ENCODE assay signal across 8 mouse cellular contexts in the genomic region with DNA sequence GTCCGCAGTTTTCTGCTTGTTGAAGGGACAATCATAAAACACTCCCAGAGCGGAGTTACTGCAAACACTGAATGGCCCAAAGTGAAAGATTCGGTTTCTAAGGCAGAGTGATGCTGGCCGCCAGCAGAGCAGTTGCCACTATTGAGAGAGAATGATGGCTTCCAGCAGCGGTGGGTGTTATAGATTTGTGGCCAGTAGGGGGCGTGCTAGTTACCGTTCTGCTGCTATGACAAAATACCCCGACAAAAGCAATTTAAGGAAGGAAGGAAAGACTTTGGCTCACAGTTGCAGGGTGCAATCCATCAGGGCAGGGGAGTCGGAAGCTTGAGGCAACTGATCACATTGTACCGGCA.
DNase-seq lines count a peak whose midpoint lies in the region; ATAC-seq and TF ChIP-seq lines count a peak whose summit lies in the region.

No protein-coding gene starts in this region.

- H3K27ac ChIP-seq in gastrocnemius, adult 2 months, result 0 out of 2 replicates have a peak overlapping the region, but pooled peaks have one; percentile 38
- H3K27ac ChIP-seq in MEL (ENCODE audit: control insufficient read depth, low read depth, low read length), result no peak overlapping the region
- no peak overlapping the region for H3K27ac ChIP-seq in embryonic facial prominence, embryonic 15.5 days (replicated peaks)
- H3K27ac ChIP-seq in hindbrain, postnatal 0 days, result peak overlapping the region; percentile 56; the same call in 1 of the 2 replicates
- peak overlapping the region; percentile 41 for H3K27ac ChIP-seq in liver, adult 2 months (replicated peaks; ENCODE audit: insufficient read depth, low read depth, low read length)

- TF ChIP-seq EP300 in MEL (IDR thresholded peaks at IDR 0.05; ENCODE audit: low read depth in 1 of 2, low read length in 2 of 2), result no peak

- DNase-seq in gastrocnemius, adult 2 months, result peak; percentile 32
- no peak for DNase-seq in gastrocnemius, postnatal 36 days
- peak; percentile 64 for DNase-seq in MEL (ENCODE audit: low read depth, low spot score)
- peak; percentile 56 for DNase-seq in hindbrain, postnatal 0 days (ENCODE audit: low spot score)
- no peak for DNase-seq in liver, adult 2 months (ENCODE audit: extremely low read depth, low read depth, low spot score)
- DNase-seq in natural killer cell, adult 2 months (ENCODE audit: low spot score in 2 of 2), result peak; percentile 62 to 69
- DNase-seq in Muller cell, postnatal 12 days (ENCODE audit: inconsistent ontology term), result no peak

- TF ChIP-seq RAD21 in MEL (IDR thresholded peaks at IDR 0.05; ENCODE audit: low read depth, low read length), result peak; percentile 8; the same call in 1 of the 2 replicates

- H3K36me3 ChIP-seq in MEL (ENCODE audit: control insufficient read depth in 1 of 2, insufficient read depth in 2 of 2, low read length in 2 of 2), result peaks cover 0 to 3% of the 10 kb centered on the region in 2 experiments; a peak in 2 of 4 replicates
- H3K36me3 ChIP-seq in embryonic facial prominence, embryonic 15.5 days, result no peaks in the 10 kb centered on the region
- H3K36me3 ChIP-seq in hindbrain, postnatal 0 days (ENCODE audit: insufficient read depth, low read length), result no peaks in the 10 kb centered on the region
- no peaks in the 10 kb centered on the region for H3K36me3 ChIP-seq in liver, adult 2 months (ENCODE audit: control insufficient read depth, insufficient read depth, low read length)

- WGBS in embryonic facial prominence, embryonic 15.5 days, result 49% methylated on average over 10 of the region's 10 CpGs
- WGBS in hindbrain, postnatal 0 days, result 33% methylated on average over 10 of the region's 10 CpGs
- 35% methylated on average over 10 of the region's 10 CpGs for WGBS in liver, adult 2 months

- peak; percentile 36; the same call in 1 of the 2 replicates for TF ChIP-seq CTCF in gastrocnemius, adult 2 months (IDR thresholded peaks at IDR 0.05)
- peak; percentile 49 to 63 (median 59); a peak in 5 of 6 replicates for TF ChIP-seq CTCF in MEL (IDR thresholded peaks at IDR 0.05 in 2 of 3, conservative IDR thresholded peaks at IDR 0.05 in 1 of 3; ENCODE audit: control insufficient read depth in 1 of 3, insufficient read depth in 1 of 3, low read depth in 2 of 3, low read length in 3 of 3, poor library complexity in 1 of 3, severe bottlenecking in 1 of 3)
- peak; percentile 63 for TF ChIP-seq CTCF in hindbrain, postnatal 0 days (IDR thresholded peaks at IDR 0.05; ENCODE audit: low read depth)
- peak; percentile 27; the same call in 1 of the 2 replicates for TF ChIP-seq CTCF in liver, adult 2 months (IDR thresholded peaks at IDR 0.05; ENCODE audit: low read depth, low read length)

- H3K9me3 ChIP-seq in MEL (replicated peaks; ENCODE audit: insufficient read depth, low read length), result no peaks in the 10 kb centered on the region
- no peaks in the 10 kb centered on the region; the same call in 1 of the 2 replicates for H3K9me3 ChIP-seq in embryonic facial prominence, embryonic 15.5 days (replicated peaks)
- no peaks in the 10 kb centered on the region for H3K9me3 ChIP-seq in hindbrain, postnatal 0 days (ENCODE audit: low read length)

- H3K9ac ChIP-seq in MEL (ENCODE audit: control insufficient read depth, low read depth, low read length, poor library complexity, severe bottlenecking), result no peak overlapping the region; the same call in 1 of the 2 replicates
- H3K9ac ChIP-seq in embryonic facial prominence, embryonic 15.5 days, result no peak overlapping the region
- H3K9ac ChIP-seq in hindbrain, postnatal 0 days (replicated peaks; ENCODE audit: low read length), result no peak overlapping the region
- no peak overlapping the region for H3K9ac ChIP-seq in liver, adult 2 months (ENCODE audit: low read depth, low read length)

- no peaks in the 10 kb centered on the region for H3K27me3 ChIP-seq in MEL (ENCODE audit: control insufficient read depth in 1 of 2, insufficient read depth in 2 of 2, low read length in 2 of 2)
- H3K27me3 ChIP-seq in embryonic facial prominence, embryonic 15.5 days, result no peaks in the 10 kb centered on the region
- no peaks in the 10 kb centered on the region for H3K27me3 ChIP-seq in hindbrain, postnatal 0 days (ENCODE audit: insufficient read depth, low read length)
- H3K27me3 ChIP-seq in liver, adult 2 months (ENCODE audit: control insufficient read depth, insufficient read depth, low read length), result no peaks in the 10 kb centered on the region

- no peaks in the 10 kb centered on the region for H3K79me2 ChIP-seq in MEL (ENCODE audit: control insufficient read depth, insufficient read depth, low read length, poor library complexity)
- no peaks in the 10 kb centered on the region for H3K79me2 ChIP-seq in liver, adult 2 months (ENCODE audit: control insufficient read depth, insufficient read depth, low read length)

- no peak for TF ChIP-seq POLR2A in MEL (IDR thresholded peaks at IDR 0.05; ENCODE audit: control insufficient read depth in 1 of 2, insufficient read depth in 1 of 2, low read depth in 1 of 2, low read length in 2 of 2, poor library complexity in 1 of 2)
- no peak for TF ChIP-seq POLR2A in liver, adult 2 months (IDR thresholded peaks at IDR 0.05; ENCODE audit: extremely low read depth, insufficient read depth, low read length)

- intact Hi-C loops in gastrocnemius, adult 2 months (cut with DNase I), result loop anchor here (5.0 kb wide), 1 partner anchor 119 kb away; no protein-coding TSS in a partner anchor
- intact Hi-C loops in gastrocnemius, postnatal 36 days (cut with DNase I), result no loop called here

- no peak for ATAC-seq in embryonic facial prominence, embryonic 15.5 days (ENCODE audit: insufficient number of reproducible peaks, low FRiP score, low TSS enrichment, low read depth)
- peak; percentile 24; the same call in 1 of the 2 replicates for ATAC-seq in hindbrain, postnatal 0 days

- H3K4me3 ChIP-seq in gastrocnemius, adult 2 months, result peak overlapping the region; percentile 62
- peak overlapping the region; percentile 62 to 64 for H3K4me3 ChIP-seq in MEL (ENCODE audit: control insufficient read depth in 1 of 2, insufficient read depth in 1 of 2, low read depth in 2 of 2, low read length in 2 of 2)
- peak overlapping the region; percentile 31; the same call in 1 of the 2 replicates for H3K4me3 ChIP-seq in embryonic facial prominence, embryonic 15.5 days (replicated peaks)
- peak overlapping the region; percentile 28; the same call in 1 of the 2 replicates for H3K4me3 ChIP-seq in hindbrain, postnatal 0 days (ENCODE audit: low read length)
- H3K4me3 ChIP-seq in liver, adult 2 months (ENCODE audit: insufficient read depth, low read depth, low read length), result no peak overlapping the region

- peak overlapping the region; percentile 60; the same call in 1 of the 2 replicates for H3K4me2 ChIP-seq in embryonic facial prominence, embryonic 15.5 days (replicated peaks)
- peak overlapping the region; percentile 63 for H3K4me2 ChIP-seq in hindbrain, postnatal 0 days (ENCODE audit: low read depth, low read length)

- H3K4me1 ChIP-seq in MEL (ENCODE audit: control insufficient read depth in 1 of 2, insufficient read depth in 2 of 2, low read length in 2 of 2), result peaks cover 0 to 4% of the 10 kb centered on the region in 2 experiments; a peak in 1 of 4 replicates
- H3K4me1 ChIP-seq in embryonic facial prominence, embryonic 15.5 days, result peaks cover 12% of the 10 kb centered on the region
- peaks cover 5% of the 10 kb centered on the region; the same call in 1 of the 2 replicates for H3K4me1 ChIP-seq in hindbrain, postnatal 0 days (ENCODE audit: insufficient read depth, low read length)
- 0 out of 2 replicates have a peak, but pooled peaks cover 2% of the 10 kb centered on the region for H3K4me1 ChIP-seq in liver, adult 2 months (ENCODE audit: control insufficient read depth, insufficient read depth, low read length)

TF ChIP-seq in MEL, 35 proteins besides CTCF, POLR2A, EP300 and RAD21:
- no peak for TF ChIP-seq MAFK (IDR thresholded peaks at IDR 0.05; ENCODE audit: borderline replicate concordance, low read depth, low read length)
- no peak for TF ChIP-seq KAT2A (conservative IDR thresholded peaks at IDR 0.05; ENCODE audit: low read depth, low read length)
- TF ChIP-seq SMC3 (IDR thresholded peaks at IDR 0.05; ENCODE audit: low read depth, low read length), result peak; percentile 46
- TF ChIP-seq ZC3H11A (IDR thresholded peaks at IDR 0.05; ENCODE audit: low read depth, low read length), result 0 out of 2 replicates have a peak, but pooled peaks have one; percentile 7
- TF ChIP-seq CHD1 (IDR thresholded peaks at IDR 0.05; ENCODE audit: low read depth, low read length), result no peak

Comparison
In these comparisons a context has a peak if more than half of its experiments do, and no peak if none do; other contexts are left out.
1. DNase-seq: peak in gastrocnemius, adult 2 months (single experiment), MEL (single experiment), hindbrain, postnatal 0 days (single experiment) and natural killer cell, adult 2 months (2 of 2); none in gastrocnemius, postnatal 36 days (0 of 2), liver, adult 2 months (single experiment) and Muller cell, postnatal 12 days (single experiment).
2. H3K27ac ChIP-seq: peak in gastrocnemius, adult 2 months (single experiment), hindbrain, postnatal 0 days (single experiment) and liver, adult 2 months (single experiment); none in MEL (single experiment) and embryonic facial prominence, embryonic 15.5 days (single experiment).
3. Peak in every context shown above with its lines, with median percentiles within 50 percentile points of each other: CTCF ChIP-seq.